Mouse (Mus musculus) heart, embryonic 11.5 days (tissue): Measurements from ENCODE around the gene Iqck. TPM values are rescaled to one million over a fixed set of nuclear protein-coding genes. Genes with fewer than 3 reads are reported as not detected.

Experiments used
- ATAC-seq: fragments of 200-750 bp; cut with Nextera tagmentation; replicated peaks from 2 replicates; pipeline ENCODE4 v1.8.0; 2017; ENCODE audit warnings: moderate library complexity; ENCODE audit not compliant: insufficient number of reproducible peaks, low FRiP score, low TSS enrichment
- H3K27ac ChIP-seq: fragments of 300-500 bp; sonication (generic); 2 replicates; pipeline ENCODE4 v1.5.1; 2014; ENCODE audit warnings: mild to moderate bottlenecking, low read depth, low read length
- H3K27me3 ChIP-seq: fragments of 300-500 bp; sonication (generic); 2 replicates; pipeline ENCODE4 v1.6.1; 2014; ENCODE audit warnings: mild to moderate bottlenecking, low read length, mixed read lengths; ENCODE audit not compliant: control insufficient read depth, insufficient read depth
- H3K36me3 ChIP-seq: fragments of 300-500 bp; sonication (generic); 2 replicates; pipeline ENCODE4 v1.6.1; 2014; ENCODE audit warnings: mild to moderate bottlenecking, low read length, moderate library complexity, mixed read lengths; ENCODE audit not compliant: control insufficient read depth, insufficient read depth
- H3K4me1 ChIP-seq: fragments of 300-500 bp; sonication (generic); 2 replicates; pipeline ENCODE4 v1.6.1; 2014; ENCODE audit warnings: low read length; ENCODE audit not compliant: control insufficient read depth, insufficient read depth
- H3K4me2 ChIP-seq: fragments of 300-500 bp; sonication (generic); 2 replicates; pipeline ENCODE4 v1.6.1; 2014; ENCODE audit warnings: mild to moderate bottlenecking, moderate library complexity
- H3K4me3 ChIP-seq: fragments of 300-500 bp; sonication (generic); 2 replicates; pipeline ENCODE4 v1.5.1; 2014; ENCODE audit warnings: low read depth, low read length
- H3K9ac ChIP-seq: fragments of 300-500 bp; sonication (generic); 2 replicates; pipeline ENCODE4 v1.6.1; 2014; ENCODE audit warnings: mild to moderate bottlenecking, low read depth, low read length, moderate library complexity
- H3K9me3 ChIP-seq: fragments of 300-500 bp; sonication (generic); replicated peaks from 2 replicates; pipeline ENCODE4 v1.6.1; 2016; ENCODE audit warnings: low read length; ENCODE audit not compliant: control insufficient read depth
- WGBS: fragments of 180-500 bp; shearing (Covaris S2); extraction: QIAGEN DNeasy Blood & Tissue Kit; methylation state at CpG from one replicate; pipeline ENCODE4 v1.1.7; 2014; ENCODE audit not compliant: insufficient replicate concordance; 5-methylcytosine and 5-hydroxymethylcytosine counted together
- polyA plus RNA-seq: library from polyadenylated mRNA; unstranded; fragments of >200 nt; fragmentation: Nextera tagmentation; extraction: Ambion mirVana; gene quantifications from 2 replicates; pipeline ENCODE4 v1.2.1, GENCODE M21; 2014

Iqck gene
- polyA plus RNA-seq, 1 experiment from 2014 or later: 1.2 TPM

DNA sequence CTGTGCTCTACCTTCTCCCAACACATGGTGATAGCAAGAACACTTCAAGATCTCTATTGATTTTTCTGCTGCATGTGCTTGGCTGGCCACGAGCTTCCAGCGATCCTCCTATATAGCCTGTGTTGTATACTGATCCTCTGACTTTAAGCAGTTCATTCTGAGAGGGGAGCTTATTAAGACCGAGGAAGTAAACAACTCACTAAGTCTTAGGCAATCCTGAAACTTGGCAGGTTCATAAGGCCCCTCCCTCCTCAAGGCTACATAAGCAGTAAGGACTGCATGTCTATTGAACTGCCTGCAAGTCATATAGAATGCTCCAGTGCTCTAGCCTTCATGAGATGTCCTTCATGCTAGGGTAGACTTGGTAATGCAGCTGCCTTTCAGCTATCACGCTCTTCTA lies 9.2 kb upstream of the Iqck start:
- Histone ChIP-seq H3K27me3 (no peaks in the 10 kb centered on the region), H3K4me2 (no peak overlapping the region), H3K36me3 (peaks cover 37% of the 10 kb centered on the region), H3K9ac (no peak overlapping the region), H3K9me3 (no peaks in the 10 kb centered on the region), H3K4me1 (peaks cover 14% of the 10 kb centered on the region), H3K27ac (no peak overlapping the region), H3K4me3 (no peak overlapping the region)
- 95% methylated on average over 4 of the region's 4 CpGs for WGBS
- ATAC-seq: no peak

DNA sequence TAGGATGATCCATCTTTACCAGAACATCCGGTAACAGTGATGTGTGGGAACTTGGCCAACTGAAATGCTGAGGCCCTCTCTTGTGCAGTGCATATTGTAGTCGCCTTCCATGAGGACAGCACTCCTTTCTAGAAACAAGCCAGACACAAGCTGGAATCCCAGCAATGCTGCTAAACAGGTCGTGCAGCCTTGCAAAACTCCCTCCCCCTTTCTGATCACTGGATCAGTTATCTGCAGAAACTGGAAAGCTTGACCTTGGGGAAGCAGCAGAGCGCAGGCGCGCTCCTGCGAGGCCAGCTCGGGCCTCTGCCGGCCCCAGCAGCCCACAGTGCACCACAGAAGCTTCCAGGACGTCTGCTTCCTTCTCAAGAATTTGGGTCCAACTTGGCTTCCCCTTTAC lies 6.8 kb upstream of the Iqck start:
- H3K36me3 ChIP-seq: peaks cover 44% of the 10 kb centered on the region
- no peaks in the 10 kb centered on the region for H3K27me3 ChIP-seq
- no peak overlapping the region for H3K4me2 ChIP-seq
- H3K4me3 ChIP-seq: no peak overlapping the region
- peaks cover 14% of the 10 kb centered on the region for H3K4me1 ChIP-seq
- H3K9ac ChIP-seq: no peak overlapping the region
- 44% methylated on average over 10 of the region's 10 CpGs for WGBS
- peak overlapping the region; percentile 79 for H3K27ac ChIP-seq
- 0 out of 2 replicates have a peak, but pooled peaks have one; percentile 29 for ATAC-seq
- no peaks in the 10 kb centered on the region for H3K9me3 ChIP-seq

DNA sequence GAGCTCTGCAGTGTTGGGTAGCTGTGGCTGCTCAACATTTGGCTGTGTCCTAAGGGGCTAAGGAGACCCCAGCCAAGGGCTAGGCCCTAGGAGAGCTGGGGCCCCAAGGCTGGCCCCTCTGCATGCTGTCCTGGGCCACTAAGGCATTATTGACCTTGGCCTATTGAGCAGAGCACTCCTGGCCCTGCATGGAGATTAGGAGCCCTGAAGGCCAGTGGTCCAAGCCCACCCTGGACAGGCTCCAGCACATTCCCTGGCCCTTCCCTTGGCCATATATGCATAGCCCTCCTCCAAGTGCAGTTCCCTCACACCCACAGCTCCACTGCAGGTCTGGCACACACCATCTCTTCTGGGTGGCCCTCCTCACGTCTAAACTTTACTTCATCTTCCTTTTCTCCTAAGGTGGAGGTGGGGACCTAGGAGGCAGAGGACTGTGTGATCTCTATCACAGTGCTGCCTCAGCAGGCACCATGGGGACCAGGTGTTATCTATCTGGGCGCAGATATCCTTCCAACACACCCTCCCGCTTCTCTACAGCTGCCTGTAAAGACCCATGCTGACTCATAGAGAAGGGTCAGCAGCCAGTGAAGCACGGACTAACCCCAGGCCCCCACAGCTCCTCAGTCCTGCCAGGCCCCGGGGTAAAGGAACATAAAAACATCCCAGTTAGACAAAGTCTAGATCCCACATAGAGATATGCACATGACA lies 5.9 kb upstream of the Iqck start:
- Histone ChIP-seq H3K9ac (no peak overlapping the region), H3K27me3 (no peaks in the 10 kb centered on the region), H3K27ac (peak overlapping the region; percentile 79), H3K36me3 (peaks cover 38% of the 10 kb centered on the region), H3K9me3 (no peaks in the 10 kb centered on the region), H3K4me2 (no peak overlapping the region), H3K4me1 (peaks cover 17% of the 10 kb centered on the region), H3K4me3 (no peak overlapping the region)
- no peak for ATAC-seq
- 74% methylated on average over 5 of the region's 5 CpGs for WGBS

DNA sequence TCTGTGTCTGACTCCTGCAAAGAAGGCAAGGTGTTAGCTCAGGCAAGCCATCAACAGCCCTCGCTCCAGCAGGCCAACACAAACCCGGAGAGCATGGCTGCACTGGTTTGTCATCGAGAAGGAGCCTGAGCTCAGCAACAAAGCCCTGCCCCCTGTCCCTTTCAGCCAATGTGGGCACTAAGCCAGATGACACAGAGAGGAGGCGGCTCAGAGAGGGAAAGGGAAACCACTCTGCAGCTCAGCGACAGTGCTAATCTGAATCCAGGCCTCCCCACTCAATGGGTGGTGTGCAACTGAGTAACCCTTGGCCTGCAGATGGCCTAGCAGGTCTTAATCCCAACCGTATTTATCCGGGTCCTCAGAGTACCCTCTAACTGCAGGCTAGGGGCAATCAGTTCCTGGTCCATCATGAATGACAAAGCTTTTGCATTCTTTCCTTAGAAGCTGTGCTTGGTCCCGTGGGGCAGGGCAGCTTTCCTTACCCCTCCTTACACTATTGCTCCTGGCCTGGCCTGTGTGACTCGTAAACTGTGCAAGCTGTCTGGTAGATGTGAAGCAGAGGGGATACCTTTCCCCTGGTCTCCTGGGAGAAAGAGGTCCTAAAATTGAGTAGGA lies 4.8 kb upstream of the Iqck start:
- Histone ChIP-seq H3K27me3 (no peaks in the 10 kb centered on the region), H3K27ac (no peak overlapping the region), H3K9me3 (no peaks in the 10 kb centered on the region), H3K4me2 (no peak overlapping the region), H3K9ac (0 out of 2 replicates have a peak overlapping the region, but pooled peaks have one; percentile 5), H3K4me3 (no peak overlapping the region), H3K4me1 (peaks cover 17% of the 10 kb centered on the region), H3K36me3 (peaks cover 30% of the 10 kb centered on the region)
- no peak for ATAC-seq
- 77% methylated on average over 9 of the region's 9 CpGs for WGBS

GRCm38 (mm10) chr7:118851571-118851970 lies 4.0 kb upstream of the Iqck start:
- Histone ChIP-seq H3K4me1 (peaks cover 17% of the 10 kb centered on the region), H3K9me3 (no peaks in the 10 kb centered on the region), H3K27me3 (no peaks in the 10 kb centered on the region), H3K36me3 (peaks cover 25% of the 10 kb centered on the region), H3K9ac (no peak overlapping the region), H3K4me3 (no peak overlapping the region), H3K4me2 (no peak overlapping the region), H3K27ac (no peak overlapping the region)
- WGBS: 95% methylated on average over 7 of the region's 7 CpGs
- no peak for ATAC-seq

GRCm38 (mm10) chr7:118852611-118853010 lies 2.9 kb upstream of the Iqck start:
- 75% methylated on average over 4 of the region's 4 CpGs for WGBS
- H3K36me3 ChIP-seq: peaks cover 22% of the 10 kb centered on the region
- H3K9me3 ChIP-seq: no peaks in the 10 kb centered on the region

DNA sequence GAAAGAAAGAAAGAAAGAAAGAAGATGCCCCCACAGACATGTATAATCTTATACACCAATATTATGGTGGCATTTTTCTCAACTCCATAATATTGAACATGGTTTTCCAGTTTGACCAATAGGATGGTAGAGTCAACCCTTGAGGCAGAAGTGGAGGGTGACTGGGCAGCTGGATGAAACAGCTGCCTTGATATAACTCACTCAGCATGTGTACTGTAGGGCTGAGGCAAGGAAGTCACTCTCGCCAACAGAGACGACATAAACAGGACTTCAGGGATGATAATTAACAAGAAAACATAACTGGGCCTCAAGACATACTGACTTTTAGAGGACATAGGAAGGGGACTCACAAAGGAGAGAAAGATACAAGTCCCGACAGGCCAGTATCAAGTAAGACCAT lies 946 bp upstream of the Iqck start:
- peaks cover 15% of the 10 kb centered on the region for H3K36me3 ChIP-seq
- H3K27me3 ChIP-seq: no peaks in the 10 kb centered on the region
- H3K4me1 ChIP-seq: peaks cover 12% of the 10 kb centered on the region
- no peak overlapping the region for H3K27ac ChIP-seq
- WGBS: 22% methylated on average over 3 of the region's 3 CpGs
- peak overlapping the region; percentile 70 for H3K4me2 ChIP-seq
- ATAC-seq: no peak
- peak overlapping the region; percentile 82 for H3K9ac ChIP-seq
- H3K9me3 ChIP-seq: no peaks in the 10 kb centered on the region
- peak overlapping the region; percentile 89 for H3K4me3 ChIP-seq

More at GRCm38 (mm10) chr7:118852611-118853010, 2.9 kb upstream of the Iqck start:
- no peak overlapping the region for H3K4me2 ChIP-seq
- no peaks in the 10 kb centered on the region for H3K27me3 ChIP-seq
- ATAC-seq: no peak
- no peak overlapping the region for H3K9ac ChIP-seq
- peaks cover 17% of the 10 kb centered on the region for H3K4me1 ChIP-seq
- H3K4me3 ChIP-seq: no peak overlapping the region
- H3K27ac ChIP-seq: 0 out of 2 replicates have a peak overlapping the region, but pooled peaks have one; percentile 10

- Histone ChIP-seq H3K27me3 (no peaks in the 10 kb centered on the region), H3K4me3 (peak within 1 kb of the TSS; percentile 89), H3K9me3 (no peaks in the 10 kb centered on the region), H3K36me3 (peaks cover 11% of the 10 kb centered on the region), H3K4me1 (peaks cover 3% of the 10 kb centered on the region; the same call in 1 of the 2 replicates), H3K4me2 (peak within 1 kb of the TSS; percentile 70), H3K9ac (peak within 1 kb of the TSS; percentile 82), H3K27ac (peak within 1 kb of the TSS; percentile 35; the same call in 1 of the 2 replicates)
- peak; percentile 78 for ATAC-seq
- WGBS: under 1% methylated on average over 46 of the region's 46 CpGs
These were observed 339 bp downstream of the Iqck start, which contains the start of gene Knop1 for GRCm38 (mm10) chr7:118855877-118856304. Gene Knop1 (minus strand): TSS chr7:118856254.
